Mouse (Mus musculus): ENCODE measurements around the gene Eno1.

- TF ChIP-seq CTCF (IDR thresholded peaks at IDR 0.05; ENCODE audit: control insufficient read depth, insufficient read depth, low read length): no peak
- TF ChIP-seq POLR2A (IDR thresholded peaks at IDR 0.05; ENCODE audit: borderline replicate concordance, control insufficient read depth, low read depth, low read length): no peak
Measured at GRCm38 (mm10) chr4:150255181-150255580, 18.7 kb downstream of the Eno1 start.

Data from bone marrow, adult 2 months (tissue).